Mouse (Mus musculus) erythroblast, embryonic 14.5 days (primary cell): Measurements from ENCODE around the gene Usp39.

Experiments used
- GATA1 ChIP-seq: IDR thresholded peaks from 2 replicates; pipeline ENCODE4 v1.6.1; 2012; ENCODE audit warnings: low read length, inconsistent platforms, mixed read lengths
- TAL1 ChIP-seq: IDR thresholded peaks from 3 replicates; pipeline ENCODE4 v1.6.1; 2012; ENCODE audit warnings: low read length, inconsistent platforms, mixed read lengths

GRCm38 (mm10) chr6:72374206-72374605 lies 29.2 kb upstream of the Usp39 start:
- TF ChIP-seq TAL1: no peak
- TF ChIP-seq GATA1: no peak
